Mouse (Mus musculus): ENCODE data around the gene Ankrd33. TPM values are rescaled to one million over a fixed set of nuclear protein-coding genes. Genes with fewer than 3 reads are reported as not detected.

The Ankrd33 gene
- not detected in 2 replicates for polyA plus RNA-seq (2012; rRNA removed)
- not detected in 2 replicates for polyA plus RNA-seq (2014; fragmentation: Nextera tagmentation; extraction: Ambion mirVana)

- 73% methylated on average over 5 of the region's 5 CpGs for WGBS
- H3K27me3 ChIP-seq (ENCODE audit: control insufficient read depth, insufficient read depth, low read length) = no peaks in the 10 kb centered on the region
- no peak within 1 kb of the TSS for H3K27ac ChIP-seq (replicated peaks; ENCODE audit: low read depth, low read length)
- DNase-seq (ENCODE audit: low spot score) (no peak), ATAC-seq (ENCODE audit: low FRiP score, low read depth) (no peak)
- H3K9ac ChIP-seq (ENCODE audit: low read depth, low read length, severe bottlenecking) = no peak within 1 kb of the TSS
- no peak for TF ChIP-seq POLR2A (IDR thresholded peaks at IDR 0.05; ENCODE audit: borderline replicate concordance, extremely low read depth, insufficient read depth, insufficient read length)
- H3K36me3 ChIP-seq (ENCODE audit: control insufficient read depth, insufficient read depth, low read length) = no peaks in the 10 kb centered on the region
- no peak within 1 kb of the TSS for H3K4me2 ChIP-seq (replicated peaks; ENCODE audit: low read depth, low read length, severe bottlenecking)
- peaks cover 2% of the 10 kb centered on the region; the same call in 1 of the 2 replicates for H3K4me1 ChIP-seq (ENCODE audit: control insufficient read depth, insufficient read depth, low read length)
- no peak within 1 kb of the TSS for H3K4me3 ChIP-seq (replicated peaks; ENCODE audit: low read length)
- H3K9me3 ChIP-seq (ENCODE audit: control insufficient read depth, low read length) = no peaks in the 10 kb centered on the region
Observed at GRCm38 (mm10) chr15:101115511-101116110, at the start of gene Ankrd33. Ankrd33 (plus strand) TSS chr15:101115755.

- DNase-seq (ENCODE audit: low spot score) = no peak
- Histone ChIP-seq H3K36me3 (ENCODE audit: control insufficient read depth, insufficient read depth, low read length) (no peaks in the 10 kb centered on the region), H3K4me2 (replicated peaks; ENCODE audit: low read depth, low read length, severe bottlenecking) (no peak overlapping the region), H3K9ac (ENCODE audit: low read depth, low read length, severe bottlenecking) (no peak overlapping the region), H3K4me3 (replicated peaks; ENCODE audit: low read length) (no peak overlapping the region), H3K4me1 (ENCODE audit: control insufficient read depth, insufficient read depth, low read length) (peaks cover 33% of the 10 kb centered on the region), H3K27ac (replicated peaks; ENCODE audit: low read depth, low read length) (no peak overlapping the region), H3K27me3 (ENCODE audit: control insufficient read depth, insufficient read depth, low read length) (no peaks in the 10 kb centered on the region), H3K9me3 (ENCODE audit: control insufficient read depth, low read length) (no peaks in the 10 kb centered on the region)
- ATAC-seq (ENCODE audit: low FRiP score, low read depth) = no peak
- WGBS = 31% methylated on average over 6 of the region's 6 CpGs
- no peak for TF ChIP-seq POLR2A (IDR thresholded peaks at IDR 0.05; ENCODE audit: borderline replicate concordance, extremely low read depth, insufficient read depth, insufficient read length)
Observed at GRCm38 (mm10) chr15:101066364-101066847, 49.1 kb upstream of the Ankrd33 start.

DNA sequence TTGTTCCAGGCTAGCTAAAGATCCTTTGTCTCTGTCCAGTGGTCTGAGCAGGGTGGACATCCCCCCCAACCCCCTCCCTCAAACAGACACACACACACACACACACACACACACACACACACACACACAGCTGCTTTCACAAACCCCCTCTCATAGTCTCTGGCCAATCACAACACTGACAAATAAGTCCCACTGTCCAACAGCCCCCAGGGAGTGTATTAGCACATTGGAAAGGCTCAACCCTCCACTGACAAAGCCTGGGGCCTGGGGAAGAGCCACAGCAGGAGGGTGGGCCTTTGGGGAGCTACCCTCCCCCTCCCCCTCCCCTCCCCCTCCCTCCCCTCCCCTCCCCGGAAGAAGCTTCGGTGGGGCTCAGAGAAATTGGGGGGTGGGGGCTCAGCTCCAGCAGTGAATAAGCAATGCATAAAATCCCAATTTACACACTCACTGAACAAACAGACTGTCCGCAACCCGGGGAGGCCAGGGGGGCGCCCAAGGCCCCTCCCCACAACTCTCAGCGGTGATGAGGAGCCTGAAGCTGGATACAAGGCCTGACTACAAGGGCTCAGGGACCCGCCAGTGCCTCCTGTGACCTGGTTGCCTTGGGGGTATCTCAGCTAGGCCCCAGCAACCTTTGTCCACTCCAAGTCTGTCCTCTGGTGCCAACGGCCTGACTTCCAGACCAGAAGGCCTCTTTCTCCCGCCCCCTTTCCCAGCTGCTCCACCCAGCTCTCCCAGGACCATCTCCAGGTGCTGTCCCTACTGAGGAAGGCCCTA is 48.4 kb upstream of the Ankrd33 start:
- DNase-seq (ENCODE audit: low spot score) (no peak), ATAC-seq (ENCODE audit: low FRiP score, low read depth) (no peak)
- H3K4me3 ChIP-seq (replicated peaks; ENCODE audit: low read length) = no peak overlapping the region
- no peaks in the 10 kb centered on the region for H3K9me3 ChIP-seq (ENCODE audit: control insufficient read depth, low read length)
- peaks cover 36% of the 10 kb centered on the region for H3K4me1 ChIP-seq (ENCODE audit: control insufficient read depth, insufficient read depth, low read length)
- 28% methylated on average over 3 of the region's 9 CpGs for WGBS
- H3K27me3 ChIP-seq (ENCODE audit: control insufficient read depth, insufficient read depth, low read length) = no peaks in the 10 kb centered on the region
- no peak overlapping the region for H3K9ac ChIP-seq (ENCODE audit: low read depth, low read length, severe bottlenecking)
- H3K27ac ChIP-seq (replicated peaks; ENCODE audit: low read depth, low read length) = no peak overlapping the region
- H3K36me3 ChIP-seq (ENCODE audit: control insufficient read depth, insufficient read depth, low read length) = no peaks in the 10 kb centered on the region
- TF ChIP-seq POLR2A (IDR thresholded peaks at IDR 0.05; ENCODE audit: borderline replicate concordance, extremely low read depth, insufficient read depth, insufficient read length) = no peak
- H3K4me2 ChIP-seq (replicated peaks; ENCODE audit: low read depth, low read length, severe bottlenecking) = no peak overlapping the region

- no peaks in the 10 kb centered on the region for H3K36me3 ChIP-seq (ENCODE audit: control insufficient read depth, insufficient read depth, low read length)
- no peak for DNase-seq (ENCODE audit: low spot score)
- no peak overlapping the region for H3K4me3 ChIP-seq (replicated peaks; ENCODE audit: low read length)
- H3K27ac ChIP-seq (replicated peaks; ENCODE audit: low read depth, low read length) = no peak overlapping the region
- no peak overlapping the region for H3K9ac ChIP-seq (ENCODE audit: low read depth, low read length, severe bottlenecking)
- no peak for ATAC-seq (ENCODE audit: low FRiP score, low read depth)
- no peaks in the 10 kb centered on the region for H3K9me3 ChIP-seq (ENCODE audit: control insufficient read depth, low read length)
- no peaks in the 10 kb centered on the region for H3K27me3 ChIP-seq (ENCODE audit: control insufficient read depth, insufficient read depth, low read length)
- 59% methylated on average over 3 of the region's 3 CpGs for WGBS
- TF ChIP-seq POLR2A (IDR thresholded peaks at IDR 0.05; ENCODE audit: borderline replicate concordance, extremely low read depth, insufficient read depth, insufficient read length) = no peak
- peaks cover 34% of the 10 kb centered on the region for H3K4me1 ChIP-seq (ENCODE audit: control insufficient read depth, insufficient read depth, low read length)
- H3K4me2 ChIP-seq (replicated peaks; ENCODE audit: low read depth, low read length, severe bottlenecking) = no peak overlapping the region
Observed at GRCm38 (mm10) chr15:101068029-101068428, 47.5 kb upstream of the Ankrd33 start.

DNA sequence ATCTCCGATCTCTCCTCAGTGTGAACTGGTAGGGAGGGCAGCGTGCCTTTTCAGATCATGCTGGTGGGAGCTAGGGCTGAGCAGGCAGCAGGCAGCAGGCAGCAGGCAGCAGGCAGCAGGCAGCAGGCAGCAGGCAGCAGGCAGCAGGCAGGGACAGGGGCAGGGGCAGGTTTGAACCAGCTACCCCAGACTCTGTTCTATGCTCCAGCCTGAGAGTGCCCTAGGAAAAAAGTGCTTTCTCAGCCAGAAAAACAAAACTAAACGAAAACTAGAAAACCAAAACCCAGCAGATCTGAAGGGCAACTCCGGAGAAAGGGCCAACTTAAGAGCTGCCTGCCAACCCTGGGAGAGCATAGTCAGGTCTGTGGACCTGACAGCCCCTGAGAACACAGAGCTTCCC is 46.9 kb upstream of the Ankrd33 start:
- no peaks in the 10 kb centered on the region for H3K9me3 ChIP-seq (ENCODE audit: control insufficient read depth, low read length)
- WGBS = 67% methylated on average over 4 of the region's 4 CpGs
- H3K27me3 ChIP-seq (ENCODE audit: control insufficient read depth, insufficient read depth, low read length) = no peaks in the 10 kb centered on the region
- H3K4me3 ChIP-seq (replicated peaks; ENCODE audit: low read length) = no peak overlapping the region
- no peak overlapping the region for H3K4me2 ChIP-seq (replicated peaks; ENCODE audit: low read depth, low read length, severe bottlenecking)
- DNase-seq (ENCODE audit: low spot score) (no peak), ATAC-seq (ENCODE audit: low FRiP score, low read depth) (no peak)
- no peak overlapping the region for H3K9ac ChIP-seq (ENCODE audit: low read depth, low read length, severe bottlenecking)
- H3K36me3 ChIP-seq (ENCODE audit: control insufficient read depth, insufficient read depth, low read length) = no peaks in the 10 kb centered on the region
- H3K4me1 ChIP-seq (ENCODE audit: control insufficient read depth, insufficient read depth, low read length) = peaks cover 34% of the 10 kb centered on the region
- no peak for TF ChIP-seq POLR2A (IDR thresholded peaks at IDR 0.05; ENCODE audit: borderline replicate concordance, extremely low read depth, insufficient read depth, insufficient read length)
- H3K27ac ChIP-seq (replicated peaks; ENCODE audit: low read depth, low read length) = no peak overlapping the region
